Mouse (Mus musculus): ENCODE measurements around the gene Tmem50a.
"Not testable (repeated sequence)": the region's sequence is repeated elsewhere in the genome, so short reads cannot be mapped to it uniquely, and the experiment has no call there.

Tmem50a gene

DNA sequence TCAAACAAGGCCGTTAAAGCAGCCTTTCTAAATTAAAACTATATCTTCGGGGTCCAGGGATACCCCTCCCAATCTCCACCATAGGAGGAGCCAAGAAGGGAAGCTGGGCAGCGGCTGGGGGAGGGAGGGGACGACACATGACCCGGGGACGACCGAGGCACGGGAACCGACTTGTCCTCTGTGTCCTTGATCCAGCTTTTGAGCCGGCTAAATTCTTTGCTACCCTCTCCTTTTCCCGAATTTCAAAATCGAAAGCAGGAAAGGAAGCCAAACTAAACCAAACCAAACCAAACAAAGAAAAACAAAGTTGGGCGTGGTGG lies 8.1 kb upstream of the Tmem50a start:
- peak; percentile 84 to 91 for DNase-seq

DNA sequence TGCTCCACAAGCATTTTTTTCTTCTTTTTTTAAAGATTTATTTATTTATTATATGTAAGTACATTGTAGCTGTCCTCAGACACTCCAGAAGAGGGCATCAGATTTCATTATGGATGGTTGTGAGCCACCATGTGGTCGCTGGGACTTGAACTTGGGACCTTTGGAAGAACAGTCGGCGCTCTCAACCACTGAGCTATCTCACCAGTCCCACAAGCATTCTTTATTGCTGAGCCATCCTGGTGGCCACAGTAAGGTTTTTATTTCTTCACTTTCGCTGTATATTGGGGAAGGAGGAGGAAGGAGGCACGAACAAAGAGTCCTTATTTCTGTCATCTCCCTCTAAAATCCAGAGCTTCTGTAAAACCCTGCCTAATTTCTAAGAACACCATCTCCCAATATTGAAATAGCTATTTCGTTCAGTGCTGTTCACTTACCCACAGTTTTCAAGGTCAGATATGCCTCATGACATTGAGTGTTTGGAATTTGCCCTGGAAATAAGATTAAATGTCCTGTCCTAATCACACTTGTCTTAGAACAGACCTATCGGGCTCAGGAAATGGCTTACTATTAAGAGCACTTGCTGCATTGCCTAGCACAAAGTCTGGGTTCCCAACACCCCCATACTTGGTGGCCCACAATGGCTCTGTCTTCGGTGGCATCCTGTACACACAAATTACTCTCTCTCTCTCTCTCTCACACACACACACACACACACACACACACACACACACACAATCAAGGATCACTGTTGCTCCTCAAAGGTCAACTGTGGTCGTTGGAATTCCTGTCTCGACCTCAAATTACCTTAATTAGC lies 7.5 kb upstream of the Tmem50a start:
- DNase-seq: no peak

DNA sequence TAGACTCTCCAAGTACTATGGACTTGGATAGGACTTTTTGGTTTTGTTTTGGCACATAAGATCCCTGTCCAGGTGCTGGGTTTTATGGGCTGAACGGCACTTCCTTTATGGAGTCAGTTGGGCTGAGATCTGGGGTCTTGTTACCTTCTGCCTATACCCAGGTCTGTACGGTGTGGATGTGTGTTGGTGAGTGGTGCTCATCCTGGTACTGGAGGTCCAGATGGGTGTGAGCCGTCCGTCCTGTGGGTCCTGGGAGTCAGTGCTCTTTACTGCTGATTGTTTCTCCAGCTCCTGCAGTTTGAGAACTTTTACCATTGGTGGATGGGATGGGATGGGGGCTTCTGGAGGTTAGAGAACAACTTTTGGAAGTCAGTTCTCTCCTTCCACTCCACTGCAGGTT lies 6.9 kb upstream of the Tmem50a start:
- DNase-seq: no peak

DNA sequence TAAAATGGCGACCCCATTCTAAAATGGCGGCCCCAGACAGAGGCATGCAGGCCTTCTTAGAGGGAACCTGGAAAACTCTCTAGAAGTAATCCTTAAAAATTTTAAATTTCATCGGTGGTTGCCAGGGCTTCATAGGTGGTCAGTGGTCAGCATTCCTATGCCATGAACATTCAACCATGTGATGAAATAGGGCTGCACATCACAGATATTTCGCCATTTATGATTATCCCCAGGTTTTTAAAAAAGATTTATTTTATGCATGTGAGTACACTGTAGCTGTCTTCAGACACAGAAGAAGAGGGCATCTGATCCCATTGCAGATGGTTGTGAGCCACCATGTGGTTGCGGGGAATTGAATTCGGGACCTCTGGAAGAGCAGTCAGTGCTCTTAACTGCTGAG lies 5.8 kb upstream of the Tmem50a start:
- no peak for DNase-seq

DNA sequence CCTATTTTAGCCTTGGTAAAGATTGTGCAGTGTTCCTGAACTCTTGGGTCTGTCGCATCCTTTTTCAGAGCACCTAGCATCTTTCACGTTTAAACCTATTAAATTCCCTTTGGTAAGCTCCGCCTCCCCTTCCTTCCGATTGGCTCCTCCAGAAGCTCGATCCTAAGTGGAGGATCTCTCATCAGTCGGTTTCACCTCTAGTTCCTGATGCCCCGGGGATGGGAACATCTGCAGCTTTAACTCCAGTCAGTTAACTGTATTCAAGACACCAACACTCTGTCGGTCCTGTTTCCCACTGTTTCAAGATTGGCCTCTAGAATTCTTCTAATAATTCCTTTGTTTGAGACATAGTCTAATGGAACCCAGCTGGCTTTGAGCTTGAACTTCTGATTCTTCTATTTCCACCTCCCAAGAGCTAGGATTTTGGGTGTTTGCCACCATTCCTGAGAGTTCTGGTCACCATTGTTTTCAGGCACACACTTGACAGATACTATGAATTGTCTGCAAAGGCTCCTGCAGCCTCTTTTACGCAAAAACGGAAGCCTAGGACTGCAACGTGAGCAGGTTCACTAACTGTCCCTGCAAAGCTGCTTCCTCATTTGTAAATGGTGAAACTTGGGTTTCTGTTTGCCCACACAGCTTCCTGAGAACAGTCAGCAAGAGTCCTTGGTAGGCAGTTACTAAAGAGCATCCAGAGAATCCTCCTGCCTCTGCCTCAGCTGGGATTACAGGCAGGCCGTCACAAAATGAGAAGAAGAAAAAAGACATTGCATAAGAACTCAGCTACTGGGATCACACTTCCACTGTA lies 5.1 kb upstream of the Tmem50a start:
- no peak for DNase-seq

DNA sequence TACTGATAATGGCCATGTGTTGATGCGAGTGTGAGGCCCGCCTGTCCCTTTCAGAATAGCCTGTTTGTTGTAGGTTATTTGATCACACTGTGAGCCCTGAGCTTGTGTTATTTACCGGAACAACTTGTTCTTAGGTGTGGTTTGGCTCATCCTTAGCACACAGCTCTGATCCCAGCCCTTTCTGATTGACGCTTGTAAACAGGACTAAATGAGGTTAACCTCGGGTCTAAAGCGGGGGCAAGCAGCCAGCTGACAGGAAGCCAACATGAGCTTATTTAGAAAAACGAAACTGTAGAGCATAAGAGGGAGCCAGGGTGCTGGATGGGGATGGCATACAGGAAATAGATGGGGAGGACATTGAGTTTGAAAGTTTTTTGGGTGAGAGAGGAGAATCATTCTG lies 3.6 kb upstream of the Tmem50a start:
- DNase-seq: peak; percentile 87 to 92

DNA sequence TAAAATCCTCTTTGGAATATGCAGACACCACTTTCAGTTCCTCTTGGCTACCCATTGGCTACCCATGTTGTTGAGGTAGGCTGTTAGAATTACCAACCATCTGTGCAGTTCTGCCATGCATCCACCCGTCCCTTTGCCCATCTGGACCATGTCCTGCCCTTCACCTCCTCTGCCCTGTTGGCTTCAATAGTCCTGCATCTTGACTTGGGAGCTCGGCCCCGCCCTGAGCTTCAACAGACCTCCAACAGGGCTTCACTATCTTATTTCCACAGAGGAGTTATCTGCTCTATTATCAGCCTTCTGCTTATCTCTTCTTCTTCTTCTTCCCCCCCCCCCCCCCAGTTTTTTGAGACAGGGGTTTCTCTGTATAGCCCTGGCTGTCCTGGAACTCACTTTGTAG lies 2.4 kb upstream of the Tmem50a start:
- DNase-seq: no peak

DNA sequence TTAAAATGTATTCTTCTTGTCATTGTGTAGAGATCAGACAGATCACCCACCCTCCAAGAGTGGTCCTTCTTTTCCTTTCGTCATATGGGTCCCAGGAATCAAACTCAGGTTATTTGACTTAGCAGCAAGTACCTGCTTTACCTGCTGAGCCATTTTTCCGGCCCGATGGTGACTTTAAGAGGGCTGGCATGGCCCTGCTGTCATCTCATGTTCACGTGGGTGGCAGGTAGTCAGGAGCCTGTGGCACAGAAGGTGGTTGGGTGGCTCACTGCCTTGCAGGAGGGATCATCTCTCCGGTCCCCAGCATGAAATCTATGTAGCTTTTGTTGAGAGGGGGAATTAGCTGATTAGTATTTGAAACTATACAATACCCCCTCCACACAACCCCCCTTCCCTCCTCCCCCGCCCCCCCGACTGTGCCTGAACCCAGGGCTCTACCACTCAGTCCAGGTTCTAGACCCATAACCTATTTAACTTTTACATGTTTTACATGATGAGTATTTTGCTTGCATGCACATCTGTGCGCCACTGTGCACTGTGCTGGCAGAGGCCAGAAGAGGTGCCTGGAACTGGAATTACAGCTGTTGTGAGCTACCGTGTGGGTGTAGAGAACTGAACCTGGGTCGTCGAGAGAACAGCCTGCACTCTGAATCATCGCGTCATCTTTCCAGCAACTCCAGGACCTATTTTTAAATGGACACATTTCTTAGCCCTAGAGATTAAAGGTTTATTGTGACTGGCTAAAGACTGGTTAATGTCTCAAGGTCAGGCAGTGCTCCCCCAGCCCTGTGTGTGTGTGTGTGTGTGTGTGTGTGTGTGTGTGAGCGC lies 613 bp upstream of the Tmem50a start:
- no peak for DNase-seq

DNA sequence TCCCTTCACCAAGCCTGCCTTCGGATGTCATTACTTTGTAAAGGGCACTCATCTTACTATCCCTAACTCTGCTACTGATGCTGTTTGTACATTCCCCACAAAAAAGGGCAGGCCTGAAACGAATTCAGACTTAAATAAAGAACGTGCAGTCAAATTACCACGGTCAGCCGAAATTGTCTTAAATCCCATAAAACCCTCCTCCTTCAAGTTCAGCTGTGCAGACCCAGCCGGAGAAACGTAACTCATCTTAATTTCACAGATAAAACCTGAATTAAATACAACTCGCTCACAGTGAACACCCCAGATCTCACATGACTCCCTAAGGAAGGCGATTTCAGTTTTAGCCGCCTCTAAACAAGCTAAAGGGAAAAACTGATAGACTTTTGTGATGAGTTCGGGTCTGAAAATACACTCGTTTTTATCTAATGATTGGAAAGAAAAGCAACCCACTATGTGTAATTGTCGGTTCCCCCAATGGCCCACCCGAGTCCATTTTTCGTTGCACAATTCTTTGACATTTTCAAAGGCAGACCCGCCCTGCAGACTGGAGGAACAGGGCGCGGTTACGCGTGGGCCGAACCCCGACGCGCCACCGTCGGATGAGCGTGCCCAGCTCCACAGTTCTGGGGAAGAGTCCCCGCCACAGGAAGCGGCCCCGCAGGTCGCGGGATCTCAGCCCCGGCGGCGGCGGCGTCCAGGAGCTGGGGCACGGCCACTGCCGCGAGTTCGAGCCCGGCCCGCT lies 531 bp downstream of the Tmem50a start:
- DNase-seq: no peak

DNA sequence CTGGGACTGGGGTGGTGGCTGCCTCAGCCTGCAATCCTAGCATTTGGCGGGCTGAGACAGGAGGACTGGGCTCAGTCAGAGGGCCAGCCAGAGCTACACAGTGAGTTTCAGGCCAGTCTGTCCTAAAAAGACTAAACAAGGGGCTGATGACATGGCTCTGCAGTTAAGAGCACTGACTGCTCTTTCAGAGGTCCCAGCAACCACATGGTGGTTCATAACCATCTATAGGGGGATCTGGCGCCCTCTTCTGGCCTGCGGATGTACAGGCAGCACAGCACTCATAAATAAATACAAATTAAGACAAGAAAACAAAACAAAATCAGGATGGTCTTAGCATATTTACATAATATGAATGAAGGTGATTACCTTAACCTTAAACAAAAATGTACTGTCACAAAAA lies 1.4 kb downstream of the Tmem50a start:
- peak; percentile 79 to 85 for DNase-seq

DNA sequence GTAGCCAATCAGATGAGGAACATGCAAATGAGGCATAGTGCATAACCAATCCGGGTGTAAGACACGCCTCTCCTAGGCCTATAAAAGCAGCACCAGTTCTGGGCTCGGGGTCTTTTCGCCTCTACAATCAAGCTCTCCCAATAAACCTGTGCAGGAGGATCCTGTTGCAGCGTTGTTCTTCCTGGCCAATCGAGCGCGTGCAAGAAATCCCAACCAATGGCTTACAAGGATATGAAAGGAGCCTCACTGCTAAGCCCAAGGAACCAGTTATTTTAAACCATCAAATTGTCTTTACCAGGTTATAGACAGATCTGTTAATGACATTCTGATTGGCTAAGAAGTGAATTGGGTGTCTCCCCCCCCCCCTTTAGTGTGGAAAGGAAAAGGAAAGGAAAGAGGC lies 3.4 kb downstream of the Tmem50a start:
- not testable (repeated sequence) for DNase-seq

DNA sequence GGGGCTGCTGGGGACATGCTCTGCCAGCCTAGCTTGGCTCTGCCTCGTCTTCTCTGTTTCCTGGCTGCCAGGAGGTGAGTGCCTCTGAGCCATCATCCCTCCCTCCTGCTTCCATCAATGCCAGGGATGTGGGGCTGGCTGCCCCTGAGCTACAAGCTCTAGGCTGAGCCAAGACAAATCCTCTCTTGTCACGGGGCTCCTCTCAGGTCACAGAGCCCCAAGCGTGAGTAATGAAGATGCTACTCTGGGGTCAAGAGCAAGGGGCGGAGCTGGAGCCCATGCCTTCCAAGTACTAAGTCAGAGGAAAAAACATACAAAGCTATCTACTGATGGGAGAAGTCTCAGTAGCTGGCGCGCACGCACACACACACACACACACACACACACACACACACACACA lies 11.8 kb downstream of the Tmem50a start:
- DNase-seq: no peak

DNA sequence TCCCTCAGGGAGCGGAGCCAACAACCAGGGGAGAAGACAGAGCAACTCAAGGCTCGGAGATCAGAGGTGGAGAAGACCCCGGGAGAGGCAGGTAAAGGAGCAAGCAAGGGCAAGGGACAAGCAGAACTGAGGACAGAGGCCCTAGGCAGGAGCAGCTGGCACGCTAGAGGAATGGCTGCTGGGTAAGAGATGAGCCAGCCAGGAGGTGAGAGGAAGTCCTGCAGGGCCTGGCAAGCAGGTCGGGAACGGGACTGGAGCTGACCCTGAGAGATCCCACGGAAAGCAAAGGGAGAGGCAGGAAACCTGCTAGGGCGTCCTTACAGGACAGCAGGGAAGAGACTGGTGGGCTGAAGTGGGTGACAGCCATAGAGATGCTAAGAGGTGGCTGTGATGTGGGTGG lies 13.7 kb downstream of the Tmem50a start:
- no peak for DNase-seq

DNA sequence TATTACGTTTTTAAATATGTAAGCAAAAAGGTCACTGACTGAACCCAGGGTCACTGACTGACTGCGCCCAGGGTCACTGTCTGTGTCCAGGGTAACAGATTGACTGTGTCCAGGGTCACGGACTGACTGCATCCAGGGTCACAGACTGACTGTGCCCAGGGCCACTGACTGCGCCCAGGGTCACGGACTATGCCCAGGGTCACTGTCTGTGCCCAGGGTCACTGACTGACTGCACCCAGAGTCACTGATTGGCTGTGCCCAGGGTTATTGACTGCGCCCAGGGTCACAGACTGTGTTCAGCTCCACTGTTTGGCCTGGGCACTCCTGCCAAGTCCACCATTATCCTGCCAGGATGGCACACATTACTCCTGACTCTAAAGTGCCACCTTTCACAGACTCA lies 17.6 kb downstream of the Tmem50a start:
- no peak for DNase-seq

DNA sequence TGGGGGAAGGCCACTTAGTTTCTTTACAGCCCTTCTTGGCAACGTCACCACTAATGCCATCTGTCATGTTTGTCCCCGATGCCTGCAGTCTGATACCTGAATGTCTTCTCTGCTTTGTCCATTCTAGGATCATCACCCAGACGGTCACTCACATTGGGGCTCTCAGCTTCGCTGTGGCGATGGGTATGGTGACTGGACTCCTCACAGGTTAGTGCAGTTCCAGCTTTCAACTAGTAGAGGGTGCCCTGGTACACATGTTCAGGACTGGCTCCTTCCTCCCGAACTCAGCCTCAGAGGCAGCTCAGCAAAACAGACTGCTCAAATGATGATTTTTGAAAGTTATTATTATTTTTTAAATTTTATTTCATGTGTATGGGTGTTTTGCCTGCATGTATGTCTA lies 22.7 kb downstream of the Tmem50a start:
- peak; percentile 63 to 76 for DNase-seq

DNA sequence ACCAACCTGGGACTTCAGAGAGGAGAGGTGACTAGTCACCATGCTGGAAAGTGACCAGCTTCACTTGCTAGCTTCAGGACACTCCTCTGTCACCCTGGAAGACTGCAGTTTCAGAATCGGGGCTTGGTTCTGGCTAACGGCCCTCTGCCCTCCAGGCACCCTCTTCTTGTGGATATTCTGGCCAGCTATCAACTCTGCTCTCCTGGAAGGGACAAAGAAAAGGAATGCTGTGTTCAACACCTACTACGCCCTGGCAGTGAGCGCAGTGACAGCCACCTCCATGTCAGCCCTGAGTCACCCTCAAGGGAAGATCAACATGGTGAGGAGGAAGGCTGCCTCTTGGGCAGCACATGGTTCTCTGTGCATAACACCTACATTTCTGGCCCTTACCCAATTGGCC lies 30.5 kb downstream of the Tmem50a start:
- DNase-seq: no peak

DNA sequence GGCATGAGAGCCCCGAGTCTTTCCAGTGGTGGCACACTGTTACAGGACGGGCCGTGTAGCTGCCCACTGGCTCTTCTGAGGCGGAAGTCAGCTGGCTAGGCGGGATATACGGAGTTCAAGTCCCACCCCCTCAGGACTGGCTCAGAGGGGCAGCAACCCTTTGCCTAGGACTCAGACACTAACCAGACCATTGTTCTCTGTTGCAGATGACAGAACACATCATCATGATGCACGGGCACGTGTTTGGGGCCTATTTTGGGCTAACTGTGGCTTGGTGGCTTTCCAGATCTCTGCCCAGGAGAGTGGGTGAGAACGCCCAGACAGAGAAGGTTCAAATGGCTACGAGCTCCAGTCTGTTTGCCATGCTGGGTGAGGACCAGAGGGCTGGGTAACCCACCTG lies 31.0 kb downstream of the Tmem50a start:
- DNase-seq: no peak

DNA sequence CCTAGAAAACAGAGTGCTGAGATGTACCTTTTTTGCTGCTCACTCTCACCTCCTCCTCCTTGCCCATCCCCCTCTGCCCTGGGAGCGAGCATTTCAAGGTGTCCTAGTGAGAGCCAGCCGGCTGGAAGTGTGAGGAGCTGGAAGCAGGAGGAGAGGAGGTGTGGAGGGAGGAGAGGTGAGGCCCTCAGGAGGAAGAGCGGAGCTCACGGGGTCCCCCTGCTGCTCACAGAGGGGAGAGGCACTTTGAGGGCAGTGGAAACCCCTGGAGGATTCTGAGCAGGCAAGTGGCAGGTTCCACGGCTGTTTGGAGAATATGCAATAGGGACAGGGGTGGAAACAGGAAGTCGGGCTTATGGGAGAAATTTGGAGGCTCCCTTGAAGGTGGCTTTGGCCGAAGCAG lies 31.6 kb downstream of the Tmem50a start:
- peak; percentile 40 to 57 for DNase-seq

DNA sequence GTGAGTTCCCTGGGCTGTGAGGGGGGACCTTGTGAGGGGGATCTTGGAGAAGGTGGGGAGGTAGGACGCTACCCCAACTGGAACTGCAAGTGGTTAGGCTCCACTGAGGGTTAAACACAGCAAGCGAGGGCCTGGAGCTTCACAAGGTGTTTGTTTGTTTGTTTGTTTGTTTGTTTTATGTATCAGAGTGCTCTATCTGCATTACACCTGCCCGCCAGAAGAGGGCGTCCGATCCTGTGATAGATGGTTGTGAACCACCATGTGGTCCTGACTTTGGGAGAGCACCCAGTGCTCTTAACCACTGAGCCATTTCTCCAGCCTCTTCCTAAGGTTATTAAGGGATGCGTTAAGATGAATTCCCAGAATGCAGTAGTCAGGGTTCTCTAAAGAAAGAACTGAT lies 34.8 kb downstream of the Tmem50a start:
- DNase-seq: peak in 1 of 2 experiments; percentile 46

DNA sequence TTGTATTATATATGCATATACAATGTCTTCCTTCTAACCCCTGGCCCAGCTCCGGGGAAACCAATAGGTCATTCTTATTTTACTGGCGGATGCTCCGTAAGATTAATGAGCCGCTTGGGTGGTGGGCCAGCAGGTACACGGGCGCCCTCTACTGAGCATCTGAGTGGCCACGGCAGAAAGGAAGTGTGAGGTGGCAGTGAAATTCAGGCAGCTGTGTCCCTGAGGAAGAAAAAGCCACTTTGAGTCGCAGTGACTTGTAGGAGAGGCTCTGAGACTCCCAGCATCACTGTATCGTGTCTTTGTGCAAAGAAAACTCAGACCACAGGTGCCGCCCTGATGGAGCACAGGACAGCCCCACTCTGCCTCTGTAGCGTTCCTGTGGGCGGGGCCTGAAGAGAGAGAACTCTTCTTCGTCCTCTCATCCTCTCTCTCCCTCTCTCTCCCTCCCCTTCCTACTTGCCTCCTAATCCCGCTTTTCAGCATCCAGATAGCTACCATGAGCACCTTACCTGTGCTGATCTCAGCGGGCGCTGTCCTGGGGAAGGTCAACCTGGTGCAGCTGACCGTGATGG lies 35.3 kb downstream of the Tmem50a start:
- DNase-seq: peak; percentile 80 to 88

DNA sequence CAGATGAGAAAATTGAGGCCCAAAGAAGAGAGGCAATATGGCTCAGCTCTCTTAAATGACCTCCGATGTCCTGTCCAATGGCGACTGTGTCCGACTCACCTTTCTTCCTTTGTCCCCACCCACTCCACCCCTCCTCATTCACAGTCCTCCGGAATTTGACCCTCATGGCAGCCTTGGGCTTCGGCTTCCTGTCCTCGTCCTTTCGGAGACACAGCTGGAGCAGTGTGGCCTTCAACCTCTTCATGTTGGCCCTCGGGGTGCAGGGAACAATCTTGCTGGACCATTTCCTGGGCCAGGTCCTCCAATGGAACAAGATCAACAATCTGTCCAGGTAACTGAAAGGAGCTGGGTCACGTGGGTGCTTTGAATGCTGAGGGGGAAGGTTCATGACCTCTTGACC lies 38.7 kb downstream of the Tmem50a start:
- no peak for DNase-seq

DNA sequence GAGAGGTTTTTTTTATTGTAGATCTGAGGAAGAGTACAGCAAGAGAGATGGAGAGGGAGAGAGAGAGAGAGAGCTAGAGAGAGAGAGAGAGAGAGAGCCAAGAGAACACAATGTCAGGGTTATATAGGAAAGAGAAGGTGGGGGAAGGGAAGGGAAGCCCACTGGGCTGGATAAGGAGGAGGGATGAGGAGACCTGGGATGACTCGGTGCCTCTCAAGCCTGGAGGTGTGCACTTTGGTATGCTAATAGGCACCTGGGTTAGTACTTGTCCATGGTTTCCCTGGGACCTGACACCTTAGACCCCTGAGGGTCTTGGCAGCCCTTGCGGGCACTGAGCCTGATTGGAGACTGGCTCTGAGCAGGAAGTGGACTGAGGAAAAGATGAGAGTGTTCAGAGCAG lies 42.9 kb downstream of the Tmem50a start:
- DNase-seq: no peak

All from kidney, postnatal 25 days (tissue).